Mouse (Mus musculus): ENCODE results near the gene Olfr1116.
"Not testable (repeated sequence)": the region's sequence is repeated elsewhere in the genome, so short reads cannot be mapped to it uniquely, and the experiment has no call there.

Gene Olfr1116

GRCm38 (mm10) chr2:87267234-87267633, at the start of gene Olfr1116:
Gene Olfr1116 (plus strand): TSS chr2:87267534.
- in situ Hi-C loops (cut with MboI, MseI) = no loop called here

DNA sequence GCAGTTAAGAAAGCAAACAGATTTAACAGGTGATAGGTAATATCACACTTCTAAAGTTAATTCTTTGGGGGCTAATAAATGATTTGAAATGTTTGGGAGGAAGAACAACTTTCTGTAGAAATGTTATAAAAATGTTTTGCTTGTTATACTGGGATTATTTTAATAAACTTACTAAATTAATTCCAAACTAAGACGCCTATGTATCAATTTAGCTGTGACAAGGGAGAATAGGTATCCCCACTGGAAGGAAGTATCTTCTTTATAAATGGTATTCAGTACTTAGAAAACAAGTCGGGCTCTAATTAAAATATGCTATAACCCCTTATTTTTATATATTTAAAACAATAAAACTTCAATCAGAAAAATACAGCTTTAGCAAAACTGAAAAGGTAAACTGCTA, 19.6 kb upstream of the Olfr1116 start, which contains the start of gene Olfr1115:
TSS of gene Olfr1115 (plus strand) at position 301 of the 400 bp plus-strand sequence.
- in situ Hi-C loops (cut with MboI, MseI) = no loop called here

DNA sequence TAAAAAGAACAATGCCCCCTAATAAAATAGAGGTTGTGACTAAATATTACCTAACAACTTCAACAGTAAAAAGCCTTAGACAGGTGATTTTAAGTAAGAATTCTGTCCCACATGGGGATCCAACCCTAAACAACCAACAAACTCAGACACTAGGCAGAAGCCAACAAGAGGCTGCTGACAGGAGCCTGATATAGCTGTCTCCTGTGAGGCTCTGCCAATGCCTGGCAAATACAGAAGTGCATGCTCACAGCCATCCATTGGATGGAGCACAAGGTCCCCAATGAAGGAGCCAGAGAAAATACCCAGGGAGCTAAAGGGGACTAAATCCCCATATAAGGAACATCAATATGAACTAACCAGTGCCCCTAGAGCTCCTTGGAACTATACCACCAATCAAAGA, 26.6 kb downstream of the Olfr1116 start:
- in situ Hi-C loops (cut with MboI, MseI) = not testable (repeated sequence)

DNA sequence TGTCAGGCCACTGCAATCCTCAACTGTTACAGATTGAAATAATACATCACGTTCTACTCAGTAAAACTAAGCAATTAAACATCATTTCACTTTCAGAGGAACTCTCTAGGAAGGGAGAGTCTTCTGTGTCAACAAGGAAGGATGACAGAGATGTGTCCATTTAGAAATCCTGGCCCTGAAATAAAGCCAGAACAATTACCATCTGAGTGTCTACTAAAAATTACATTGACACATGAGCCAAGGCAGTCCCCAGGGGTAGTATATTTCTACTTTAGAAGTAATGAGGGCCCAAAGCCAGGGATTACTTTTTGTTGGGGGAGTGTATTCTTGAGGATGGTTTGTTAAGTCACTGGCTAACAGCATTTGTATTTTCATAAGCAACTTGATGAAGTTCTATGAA, 39.9 kb downstream of the Olfr1116 start, which contains the start of gene Olfr1118:
TSS of gene Olfr1118 (plus strand) at position 301 of the 400 bp plus-strand sequence.
- in situ Hi-C loops (cut with MboI, MseI) = no loop called here

Measured in T-helper 1 cell (primary cell).